Mouse (Mus musculus) neural tube, embryonic 12.5 days (tissue): ENCODE measurements around the gene Timm10. TPM values are rescaled to one million over a fixed set of nuclear protein-coding genes. Genes with fewer than 3 reads are reported as not detected.
"Not testable (repeated sequence)": the region's sequence is repeated elsewhere in the genome, so short reads cannot be mapped to it uniquely, and the experiment has no call there.

Source experiments
- ATAC-seq: fragments of 200-750 bp; cut with Nextera tagmentation; 2 replicates; pipeline ENCODE4 v1.8.0; 2017; ENCODE audit warnings: low read depth, mild to moderate bottlenecking, moderate TSS enrichment, moderate library complexity; ENCODE audit not compliant: low FRiP score
- H3K27ac ChIP-seq: fragments of 300-500 bp; sonication (generic); 2 replicates; pipeline ENCODE4 v1.5.1; 2016
- H3K27me3 ChIP-seq: fragments of 300-500 bp; sonication (generic); replicated peaks from 2 replicates; pipeline ENCODE4 v1.6.1; 2016; ENCODE audit warnings: mild to moderate bottlenecking
- H3K36me3 ChIP-seq: fragments of 300-500 bp; sonication (generic); 2 replicates; pipeline ENCODE4 v1.6.1; 2016; ENCODE audit warnings: mild to moderate bottlenecking
- H3K4me1 ChIP-seq: fragments of 300-500 bp; sonication (generic); 2 replicates; pipeline ENCODE4 v1.6.1; 2016
- H3K4me2 ChIP-seq: fragments of 300-500 bp; sonication (generic); replicated peaks from 2 replicates; pipeline ENCODE4 v1.6.1; 2016; ENCODE audit warnings: mild to moderate bottlenecking
- H3K4me3 ChIP-seq: fragments of 300-500 bp; sonication (generic); 2 replicates; pipeline ENCODE4 v1.5.1; 2016
- H3K9ac ChIP-seq: fragments of 300-500 bp; sonication (generic); 2 replicates; pipeline ENCODE4 v1.6.1; 2016; ENCODE audit warnings: mild to moderate bottlenecking
- H3K9me3 ChIP-seq: fragments of 300-500 bp; sonication (generic); 2 replicates; pipeline ENCODE4 v1.6.1; 2016; ENCODE audit warnings: mild to moderate bottlenecking
- WGBS: fragments of 180-500 bp; shearing (Covaris S2); methylation state at CpG from one replicate; pipeline ENCODE4 v1.1.7; 2016; 5-methylcytosine and 5-hydroxymethylcytosine counted together
- polyA plus RNA-seq: library from polyadenylated mRNA; unstranded; fragments of >200 nt; fragmentation: Nextera tagmentation; extraction: Ambion mirVana; gene quantifications from 2 replicates; pipeline ENCODE4 v1.2.1, GENCODE M21; 2016

Gene Timm10
- polyA plus RNA-seq, 1 experiment from 2014 or later: 37.6 TPM

DNA sequence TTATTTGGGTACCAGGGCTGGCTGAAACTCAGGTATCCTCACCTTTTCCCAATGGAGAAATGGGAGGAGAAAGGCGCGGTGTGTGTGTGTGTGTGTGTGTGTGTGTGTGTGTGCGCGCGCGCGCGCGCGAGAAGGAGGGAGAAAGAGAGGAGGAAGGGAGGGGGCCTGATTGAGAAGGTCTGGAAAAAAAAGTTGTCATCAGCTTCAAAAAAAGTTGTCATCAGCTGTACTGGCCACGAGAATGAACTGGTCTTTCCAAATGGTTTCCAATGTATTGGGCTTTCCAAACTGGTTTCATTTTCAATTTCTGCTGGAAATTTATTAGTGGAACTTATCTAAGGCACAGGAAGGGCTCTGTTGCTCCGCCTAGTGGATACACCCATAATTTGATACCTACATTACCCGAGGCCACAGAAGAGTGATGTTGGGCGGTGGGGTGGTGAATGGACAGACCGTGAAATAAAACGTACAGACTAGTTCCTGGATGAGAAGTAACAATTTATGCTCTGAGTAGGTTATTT, 27.7 kb upstream of the Timm10 start:
- H3K4me1 ChIP-seq: no peaks in the 10 kb centered on the region; the same call in 1 of the 2 replicates
- WGBS: under 1% methylated on average over 16 of the region's 16 CpGs
- H3K4me3 ChIP-seq: peak overlapping the region; percentile 57
- no peaks in the 10 kb centered on the region for H3K36me3 ChIP-seq
- 0 out of 2 replicates have a peak, but pooled peaks cover 4% of the 10 kb centered on the region for H3K9me3 ChIP-seq
- no peaks in the 10 kb centered on the region for H3K27me3 ChIP-seq
- H3K9ac ChIP-seq: peak overlapping the region; percentile 52
- peak overlapping the region; percentile 97 for H3K4me2 ChIP-seq
- ATAC-seq: peak; percentile 62
- H3K27ac ChIP-seq: no peak overlapping the region

DNA sequence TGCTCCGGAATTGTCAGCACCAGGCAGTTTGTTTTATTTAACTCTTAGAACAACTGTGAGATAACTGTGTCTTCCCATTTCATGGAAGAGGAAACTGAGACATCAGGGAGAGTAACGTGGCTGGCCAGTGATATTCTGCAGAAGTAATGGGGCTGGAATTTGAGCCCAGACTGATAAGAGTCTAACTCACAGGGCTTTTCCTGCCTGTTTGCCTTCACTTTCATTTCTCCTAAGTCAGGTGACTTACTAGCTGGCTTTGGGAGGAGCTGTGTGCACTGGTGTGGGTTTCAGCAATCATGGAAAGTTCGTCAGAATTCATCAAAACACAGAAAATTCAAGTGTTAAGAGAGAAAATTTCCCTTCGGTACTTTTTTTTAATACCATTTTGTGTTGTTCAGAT, 26.5 kb upstream of the Timm10 start:
- no peaks in the 10 kb centered on the region for H3K27me3 ChIP-seq
- no peak overlapping the region for H3K4me3 ChIP-seq
- no peak overlapping the region for H3K9ac ChIP-seq
- H3K27ac ChIP-seq: no peak overlapping the region
- no peak overlapping the region for H3K4me2 ChIP-seq
- 87% methylated on average over 4 of the region's 4 CpGs for WGBS
- no peaks in the 10 kb centered on the region for H3K36me3 ChIP-seq
- H3K4me1 ChIP-seq: no peaks in the 10 kb centered on the region; the same call in 1 of the 2 replicates
- H3K9me3 ChIP-seq: no peaks in the 10 kb centered on the region
- no peak for ATAC-seq

DNA sequence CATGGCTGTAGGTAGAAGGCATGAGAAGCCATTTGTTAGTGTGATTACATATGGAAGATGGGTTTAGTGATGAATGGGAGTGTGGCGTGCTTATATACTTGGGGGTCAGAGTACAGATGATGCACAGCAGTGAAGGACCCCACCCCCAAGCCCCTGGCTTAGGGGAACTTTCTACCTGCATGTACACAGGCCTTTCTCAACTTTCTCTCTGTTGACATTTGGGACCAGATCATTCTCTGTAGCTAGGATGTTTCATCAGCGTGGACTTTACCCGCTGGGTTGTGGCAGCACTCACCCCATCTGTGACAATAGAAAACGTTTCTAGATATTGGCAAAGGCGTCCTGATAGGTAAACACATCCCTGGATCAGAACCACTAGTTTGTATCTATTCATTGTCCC, 25.6 kb upstream of the Timm10 start:
- H3K4me3 ChIP-seq, H3K9me3 ChIP-seq, H3K27ac ChIP-seq, H3K36me3 ChIP-seq, H3K4me1 ChIP-seq, H3K27me3 ChIP-seq, H3K9ac ChIP-seq, H3K4me2 ChIP-seq, ATAC-seq: not testable (repeated sequence)
- 81% methylated on average over 5 of the region's 5 CpGs for whole genome bisulfite sequencing

DNA sequence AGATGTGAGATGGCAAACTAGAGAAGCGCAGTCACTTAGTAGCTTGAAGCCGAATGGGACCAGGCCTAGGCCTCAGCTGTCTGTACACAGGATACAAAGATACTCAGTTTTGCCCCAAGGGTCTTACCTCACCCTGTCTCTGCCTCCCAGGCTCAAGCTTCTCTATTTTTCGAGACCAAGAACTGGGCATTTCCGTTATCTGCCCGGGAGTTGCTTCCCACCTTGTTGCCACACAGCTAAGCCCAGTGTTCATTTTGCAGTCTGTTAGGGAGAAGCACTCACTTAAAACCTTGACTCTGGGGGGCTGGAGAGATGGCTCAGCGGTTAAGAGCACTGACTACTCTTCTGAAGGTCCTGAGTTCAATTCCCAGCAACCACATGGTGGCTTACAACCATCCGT, 22.8 kb upstream of the Timm10 start:
- WGBS: 89% methylated on average over 7 of the region's 7 CpGs
- Histone ChIP-seq H3K9ac (no peak overlapping the region), H3K4me1 (no peaks in the 10 kb centered on the region), H3K27me3 (no peaks in the 10 kb centered on the region), H3K36me3 (no peaks in the 10 kb centered on the region), H3K4me3 (no peak overlapping the region), H3K4me2 (no peak overlapping the region), H3K9me3 (no peaks in the 10 kb centered on the region; the same call in 1 of the 2 replicates), H3K27ac (no peak overlapping the region)
- ATAC-seq: no peak

DNA sequence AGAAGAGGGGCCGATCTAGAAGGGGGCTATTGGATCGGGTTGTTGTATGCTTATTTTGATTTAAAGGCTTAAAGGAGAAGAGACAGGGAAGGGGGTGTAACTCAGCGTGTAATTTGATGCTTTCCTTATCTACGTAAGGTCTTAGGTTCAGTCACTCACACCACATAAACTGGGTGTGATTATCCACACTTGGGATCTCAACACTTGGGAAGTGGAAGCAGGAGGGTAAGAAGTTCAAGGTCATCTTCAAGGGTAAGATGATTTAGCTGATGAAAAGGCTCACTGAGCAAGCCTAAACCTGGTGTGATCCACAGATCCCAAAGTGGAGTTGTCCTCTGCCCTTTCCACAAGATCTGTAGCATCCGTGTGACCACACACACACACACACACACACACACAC, 20.3 kb upstream of the Timm10 start:
- Histone ChIP-seq H3K27me3 (no peaks in the 10 kb centered on the region), H3K4me3 (no peak overlapping the region), H3K9ac (no peak overlapping the region), H3K4me1 (no peaks in the 10 kb centered on the region), H3K27ac (no peak overlapping the region), H3K4me2 (no peak overlapping the region), H3K9me3 (no peaks in the 10 kb centered on the region; the same call in 1 of the 2 replicates), H3K36me3 (no peaks in the 10 kb centered on the region)
- no peak for ATAC-seq
- 84% methylated on average over 5 of the region's 5 CpGs for WGBS

DNA sequence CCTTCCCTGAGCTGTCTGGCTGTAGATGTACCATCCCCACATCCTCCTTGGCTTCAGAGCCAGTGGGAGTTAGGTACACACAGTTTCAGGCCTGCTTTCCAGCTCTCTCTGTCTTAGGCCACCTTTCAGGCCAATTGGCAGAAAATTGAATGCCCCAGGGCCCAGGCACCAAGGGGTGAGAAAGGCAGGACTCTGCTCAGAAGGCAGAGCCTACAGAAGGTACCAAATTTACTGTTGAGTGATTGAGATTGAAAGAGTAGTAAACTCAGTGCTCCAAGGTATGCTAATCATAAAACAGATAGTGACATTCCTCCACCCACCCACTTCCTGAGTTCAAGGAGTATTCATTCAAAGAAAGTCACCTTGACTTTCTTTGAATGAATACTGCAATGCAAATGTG, 17.5 kb upstream of the Timm10 start:
- Histone ChIP-seq H3K4me2 (no peak overlapping the region), H3K36me3 (no peaks in the 10 kb centered on the region), H3K27me3 (no peaks in the 10 kb centered on the region), H3K4me3 (no peak overlapping the region), H3K9me3 (no peaks in the 10 kb centered on the region; the same call in 1 of the 2 replicates), H3K4me1 (no peaks in the 10 kb centered on the region), H3K9ac (no peak overlapping the region), H3K27ac (no peak overlapping the region)
- no peak for ATAC-seq

DNA sequence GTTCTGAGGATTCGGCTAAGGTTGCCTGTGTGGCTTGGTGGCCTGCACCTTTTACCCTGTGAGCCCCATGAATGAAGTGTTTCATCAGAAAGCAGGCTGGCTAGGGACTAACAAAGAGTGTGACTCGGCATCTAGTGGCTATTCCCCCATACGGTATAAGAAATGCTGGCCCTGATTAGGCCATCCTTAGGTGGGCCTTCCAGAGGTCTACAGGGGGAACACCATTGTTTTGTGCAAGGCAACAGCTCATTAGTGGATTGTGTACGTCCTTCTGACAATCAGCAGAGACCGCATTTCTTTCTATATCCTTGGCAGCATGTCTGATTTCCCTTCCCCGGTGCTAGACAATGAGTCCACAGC, 16.3 kb upstream of the Timm10 start:
- H3K27me3 ChIP-seq: no peaks in the 10 kb centered on the region
- no peaks in the 10 kb centered on the region for H3K36me3 ChIP-seq
- 0 out of 2 replicates have a peak, but pooled peaks have one; percentile 39 for ATAC-seq
- H3K9me3 ChIP-seq: no peaks in the 10 kb centered on the region; the same call in 1 of the 2 replicates
- H3K4me3 ChIP-seq: no peak overlapping the region
- no peak overlapping the region for H3K9ac ChIP-seq
- 82% methylated on average over 6 of the region's 6 CpGs for WGBS
- peak overlapping the region; percentile 44; the same call in 1 of the 2 replicates for H3K4me2 ChIP-seq
- no peak overlapping the region for H3K27ac ChIP-seq
- no peaks in the 10 kb centered on the region for H3K4me1 ChIP-seq

DNA sequence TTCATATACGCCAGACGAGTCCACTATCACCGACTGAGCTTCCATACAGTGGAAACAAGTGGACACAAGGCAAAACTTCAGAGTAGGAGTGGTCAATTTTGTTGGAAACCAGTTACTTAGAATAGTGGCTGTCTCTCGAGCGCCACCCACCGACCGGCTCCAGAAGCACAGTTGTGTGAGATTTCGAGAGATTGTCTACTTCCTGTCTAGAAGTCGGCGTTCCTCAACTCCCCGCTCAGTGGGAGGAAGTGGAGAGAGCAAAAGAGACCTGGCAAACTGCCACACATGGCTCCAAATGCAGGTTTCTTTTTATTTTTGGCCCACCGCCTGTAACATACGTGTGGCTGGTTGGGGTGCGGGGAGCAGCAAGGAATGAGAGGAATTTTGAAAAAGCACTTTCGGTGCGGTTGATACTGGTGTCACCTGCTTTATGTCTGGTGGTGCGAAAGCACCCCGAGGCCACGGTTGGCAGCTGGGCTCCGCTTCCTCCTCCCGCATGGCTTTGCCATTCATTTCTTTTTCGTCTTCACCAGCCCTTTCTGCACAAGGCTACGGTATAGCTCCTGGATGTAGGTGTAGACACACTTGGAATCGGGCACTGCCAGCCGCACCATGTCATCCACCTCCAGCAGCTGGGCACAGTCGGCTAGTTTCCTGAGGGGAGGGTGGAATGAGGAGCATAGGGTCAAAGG, 15.8 kb upstream of the Timm10 start:
- no peak overlapping the region for H3K4me3 ChIP-seq

DNA sequence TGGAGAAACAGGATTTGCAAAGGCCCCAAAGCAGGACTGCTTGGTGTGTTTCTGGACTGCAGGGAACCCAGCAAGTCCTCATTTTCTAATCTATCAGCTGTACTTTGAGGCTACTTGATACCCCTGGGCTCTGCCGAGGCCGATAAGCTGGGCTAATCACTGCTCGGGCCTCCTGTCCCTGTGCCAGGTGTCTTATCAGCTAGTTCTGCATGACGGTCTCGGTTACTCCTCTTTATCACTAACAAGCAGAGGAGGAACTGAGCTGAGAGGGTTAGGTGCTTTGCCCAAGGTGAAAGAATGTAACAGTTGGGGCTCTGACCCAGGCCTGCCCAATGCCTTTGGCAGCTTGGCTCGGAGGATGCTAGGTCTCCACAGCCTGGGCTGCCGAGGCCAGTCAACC, 14.9 kb upstream of the Timm10 start:
- no peaks in the 10 kb centered on the region for H3K4me1 ChIP-seq
- no peak overlapping the region for H3K9ac ChIP-seq
- H3K9me3 ChIP-seq: no peaks in the 10 kb centered on the region; the same call in 1 of the 2 replicates
- no peak overlapping the region for H3K4me3 ChIP-seq
- no peaks in the 10 kb centered on the region for H3K27me3 ChIP-seq
- H3K4me2 ChIP-seq: no peak overlapping the region
- H3K27ac ChIP-seq: no peak overlapping the region
- WGBS: 89% methylated on average over 7 of the region's 7 CpGs
- ATAC-seq: no peak
- H3K36me3 ChIP-seq: no peaks in the 10 kb centered on the region

More for the DNA sequence above, 15.8 kb upstream of the Timm10 start:
- H3K4me1 ChIP-seq: no peaks in the 10 kb centered on the region
- ATAC-seq: peak; percentile 70
- no peak overlapping the region for H3K9ac ChIP-seq
- H3K36me3 ChIP-seq: no peaks in the 10 kb centered on the region
- 43% methylated on average over 26 of the region's 26 CpGs for WGBS
- H3K4me2 ChIP-seq: peak overlapping the region; percentile 44
- H3K27ac ChIP-seq: no peak overlapping the region
- no peaks in the 10 kb centered on the region for H3K27me3 ChIP-seq
- no peaks in the 10 kb centered on the region; the same call in 1 of the 2 replicates for H3K9me3 ChIP-seq

DNA sequence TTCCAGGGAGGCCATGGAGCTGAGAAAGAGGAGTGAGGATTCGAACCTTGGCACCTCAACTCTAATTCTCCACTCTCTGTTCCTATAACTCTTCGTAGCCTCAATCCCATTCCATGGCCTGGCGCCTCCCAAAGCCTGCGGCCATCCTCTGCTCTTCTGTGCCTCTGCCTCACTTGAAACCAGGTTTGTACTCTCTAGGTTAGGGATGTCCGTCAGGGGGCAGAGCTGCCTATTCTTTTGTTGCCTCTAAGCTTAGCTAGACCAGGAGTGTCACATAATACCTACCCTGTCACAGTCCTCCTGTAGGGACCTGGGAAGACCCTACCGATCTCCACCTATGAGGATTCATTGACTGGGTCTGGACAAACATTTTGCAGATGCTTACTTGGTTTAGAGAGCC, 14.1 kb upstream of the Timm10 start:
- no peaks in the 10 kb centered on the region; the same call in 1 of the 2 replicates for H3K9me3 ChIP-seq
- H3K4me1 ChIP-seq: no peaks in the 10 kb centered on the region
- 82% methylated on average over 6 of the region's 6 CpGs for WGBS
- no peak overlapping the region for H3K9ac ChIP-seq
- H3K27me3 ChIP-seq: no peaks in the 10 kb centered on the region
- H3K27ac ChIP-seq: no peak overlapping the region
- no peaks in the 10 kb centered on the region for H3K36me3 ChIP-seq
- H3K4me2 ChIP-seq: no peak overlapping the region
- H3K4me3 ChIP-seq: no peak overlapping the region
- ATAC-seq: no peak

DNA sequence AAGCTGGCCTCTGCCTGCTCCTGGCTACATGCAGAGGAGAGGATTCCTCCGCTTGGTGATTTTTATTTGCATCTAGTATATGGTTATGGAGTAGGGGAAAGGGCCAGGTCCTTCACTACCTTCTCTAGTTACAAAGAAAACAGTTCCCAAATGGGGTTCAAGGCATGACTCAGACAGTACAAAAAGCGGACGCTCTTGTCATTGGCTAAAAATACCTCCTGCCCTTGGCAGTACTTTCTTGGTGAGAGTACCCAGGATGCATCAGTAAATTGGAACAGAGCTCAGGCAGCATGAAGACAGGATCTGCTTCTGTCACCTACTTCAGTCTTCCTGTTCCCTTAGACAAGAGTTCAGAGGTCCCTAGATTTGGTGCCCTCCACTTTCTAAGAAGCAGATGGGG, 6.9 kb upstream of the Timm10 start:
- no peaks in the 10 kb centered on the region for H3K36me3 ChIP-seq
- H3K4me3 ChIP-seq: no peak overlapping the region
- H3K4me1 ChIP-seq: no peaks in the 10 kb centered on the region
- H3K9me3 ChIP-seq: no peaks in the 10 kb centered on the region
- no peak overlapping the region for H3K4me2 ChIP-seq
- no peak overlapping the region for H3K27ac ChIP-seq
- 0 out of 2 replicates have a peak, but pooled peaks cover 3% of the 10 kb centered on the region for H3K27me3 ChIP-seq
- ATAC-seq: no peak
- no peak overlapping the region for H3K9ac ChIP-seq
- 68% methylated on average over 3 of the region's 3 CpGs for WGBS

DNA sequence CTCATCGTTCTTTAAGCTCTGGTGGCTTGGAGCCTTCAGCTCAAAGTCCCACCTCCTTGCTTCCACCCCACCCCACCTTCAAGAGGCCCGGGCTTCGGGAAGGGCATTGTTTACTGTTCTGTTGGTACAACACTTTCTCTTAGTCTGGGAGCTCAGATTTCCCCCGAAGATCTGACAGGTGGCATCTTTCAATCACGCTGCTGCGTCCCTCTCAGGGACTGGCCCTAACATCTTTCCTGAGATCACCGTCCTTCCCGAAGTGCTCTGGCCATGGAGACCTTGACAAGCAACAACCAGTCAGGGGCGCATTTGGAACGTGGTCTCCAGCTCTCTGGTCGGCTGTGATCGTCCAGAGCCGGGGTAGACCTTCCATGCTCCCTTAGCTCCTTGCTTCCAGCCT, 4.2 kb upstream of the Timm10 start, which contains the start of gene Smtnl1:
Gene Smtnl1 (minus strand): TSS at position 101 of the 400 bp plus-strand sequence.
- H3K4me2 ChIP-seq: no peak within 1 kb of the TSS
- no peaks in the 10 kb centered on the region for H3K36me3 ChIP-seq
- H3K27ac ChIP-seq: no peak within 1 kb of the TSS
- peaks cover 2% of the 10 kb centered on the region for H3K4me1 ChIP-seq
- H3K27me3 ChIP-seq: 0 out of 2 replicates have a peak, but pooled peaks cover 3% of the 10 kb centered on the region
- no peak for ATAC-seq
- 69% methylated on average over 13 of the region's 13 CpGs for WGBS
- no peak within 1 kb of the TSS for H3K4me3 ChIP-seq
- H3K9me3 ChIP-seq: no peaks in the 10 kb centered on the region
- H3K9ac ChIP-seq: no peak within 1 kb of the TSS

DNA sequence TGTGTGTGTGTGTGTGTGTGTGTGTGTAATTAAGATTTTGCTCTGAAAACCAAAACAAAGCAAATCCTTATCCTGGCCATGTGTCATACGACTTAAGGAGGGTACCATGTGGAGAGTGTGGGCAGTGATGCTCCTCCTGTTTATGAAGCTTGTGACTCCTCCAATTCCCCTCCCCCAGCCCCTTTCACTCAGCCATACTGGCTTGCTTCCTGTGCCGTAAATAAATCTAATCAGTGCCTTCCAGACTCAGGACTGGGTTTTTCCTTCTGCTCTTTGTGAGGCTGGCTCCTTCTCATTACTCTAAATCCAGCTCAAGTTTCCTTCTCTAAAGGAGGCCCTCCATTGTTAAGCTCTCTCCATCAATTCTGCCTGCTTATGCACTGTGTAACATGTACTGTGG, 3.6 kb upstream of the Timm10 start:
- no peak for ATAC-seq
- no peak overlapping the region for H3K4me2 ChIP-seq
- H3K9me3 ChIP-seq: no peaks in the 10 kb centered on the region
- H3K9ac ChIP-seq: no peak overlapping the region
- no peak overlapping the region for H3K27ac ChIP-seq
- H3K4me1 ChIP-seq: peaks cover 7% of the 10 kb centered on the region
- H3K4me3 ChIP-seq: no peak overlapping the region
- 0 out of 2 replicates have a peak, but pooled peaks cover 3% of the 10 kb centered on the region for H3K27me3 ChIP-seq
- H3K36me3 ChIP-seq: no peaks in the 10 kb centered on the region
- WGBS: 57% methylated on average over 2 of the region's 2 CpGs
